8 mouse cellular contexts compared by ENCODE assay signal in genomic region chr9:43104873-43105663, GRCm38 (mm10). TPM values are rescaled to one million over a fixed set of nuclear protein-coding genes. Genes with fewer than 3 reads are reported as not detected.
DNase-seq lines count a peak whose midpoint lies in the region; ATAC-seq and TF ChIP-seq lines count a peak whose summit lies in the region.

No protein-coding gene starts in this region.

- H3K36me3 ChIP-seq in embryonic facial prominence, embryonic 10.5 days (replicated peaks): peaks cover 5% of the 10 kb centered on the region; the same call in 1 of the 2 replicates
- peaks cover 14% of the 10 kb centered on the region for H3K36me3 ChIP-seq in heart, embryonic 13.5 days
- H3K36me3 ChIP-seq in kidney, postnatal 0 days (ENCODE audit: insufficient read depth, low read length): no peaks in the 10 kb centered on the region
- no peaks in the 10 kb centered on the region for H3K36me3 ChIP-seq in macrophage (ENCODE audit: inconsistent target)
- no peaks in the 10 kb centered on the region for H3K36me3 ChIP-seq in stomach, postnatal 0 days (ENCODE audit: control insufficient read depth, insufficient read depth, low read length)

- H3K27me3 ChIP-seq in embryonic facial prominence, embryonic 10.5 days (replicated peaks; ENCODE audit: low read depth, poor library complexity, severe bottlenecking): no peaks in the 10 kb centered on the region
- H3K27me3 ChIP-seq in heart, embryonic 13.5 days (replicated peaks): no peaks in the 10 kb centered on the region
- H3K27me3 ChIP-seq in kidney, postnatal 0 days (ENCODE audit: insufficient read depth, low read length): no peaks in the 10 kb centered on the region
- no peaks in the 10 kb centered on the region for H3K27me3 ChIP-seq in stomach, postnatal 0 days (ENCODE audit: control insufficient read depth, insufficient read depth, low read length)

- DNase-seq in lung, adult 2 months: peak; percentile 59
- no peak for DNase-seq in lung, postnatal 36 days
- peak; percentile 66 for DNase-seq in ZHBTc4 (ENCODE audit: low read depth, low spot score)
- no peak for DNase-seq in embryonic facial prominence, embryonic 10.5 days (ENCODE audit: low spot score)
- DNase-seq in kidney, postnatal 0 days (ENCODE audit: low spot score): peak; percentile 60
- DNase-seq in stomach, postnatal 0 days (ENCODE audit: low spot score): peak; percentile 51

- H3K4me2 ChIP-seq in heart, embryonic 13.5 days: peak overlapping the region; percentile 84
- H3K4me2 ChIP-seq in kidney, postnatal 0 days (ENCODE audit: low read length): peak overlapping the region; percentile 81
- peak overlapping the region; percentile 78 for H3K4me2 ChIP-seq in stomach, postnatal 0 days (replicated peaks; ENCODE audit: low read depth)

- no peaks in the 10 kb centered on the region; the same call in 1 of the 2 replicates for H3K79me2 ChIP-seq in macrophage (ENCODE audit: inconsistent target)

- peaks cover 7% of the 10 kb centered on the region for H3K4me1 ChIP-seq in lung, adult 2 months (ENCODE audit: control insufficient read depth, insufficient read depth, low read length)
- H3K4me1 ChIP-seq in embryonic facial prominence, embryonic 10.5 days: peaks cover 43% of the 10 kb centered on the region
- H3K4me1 ChIP-seq in heart, embryonic 13.5 days: peaks cover 50% of the 10 kb centered on the region
- peaks cover 10% of the 10 kb centered on the region for H3K4me1 ChIP-seq in kidney, postnatal 0 days (replicated peaks; ENCODE audit: insufficient read depth, low read length)
- H3K4me1 ChIP-seq in stomach, postnatal 0 days (replicated peaks; ENCODE audit: control insufficient read depth, insufficient read depth): no peaks in the 10 kb centered on the region; the same call in 1 of the 2 replicates

- TF ChIP-seq EP300 in stomach, postnatal 0 days (optimal IDR thresholded peaks at IDR 0.05): no peak

- H3K27ac ChIP-seq in embryonic facial prominence, embryonic 10.5 days (replicated peaks): peak overlapping the region; percentile 94
- H3K27ac ChIP-seq in heart, embryonic 13.5 days (replicated peaks): peak overlapping the region; percentile 98
- peak overlapping the region; percentile 97 for H3K27ac ChIP-seq in kidney, postnatal 0 days
- no peak overlapping the region for H3K27ac ChIP-seq in macrophage
- peak overlapping the region; percentile 98 for H3K27ac ChIP-seq in stomach, postnatal 0 days (replicated peaks)

- H3K9me3 ChIP-seq in embryonic facial prominence, embryonic 10.5 days: no peaks in the 10 kb centered on the region
- no peaks in the 10 kb centered on the region for H3K9me3 ChIP-seq in heart, embryonic 13.5 days
- no peaks in the 10 kb centered on the region for H3K9me3 ChIP-seq in kidney, postnatal 0 days (replicated peaks; ENCODE audit: low read length)
- no peaks in the 10 kb centered on the region for H3K9me3 ChIP-seq in stomach, postnatal 0 days (ENCODE audit: control insufficient read depth, low read length)

- H3K9ac ChIP-seq in heart, embryonic 13.5 days: peak overlapping the region; percentile 98
- H3K9ac ChIP-seq in kidney, postnatal 0 days (ENCODE audit: low read depth, low read length): peak overlapping the region; percentile 97
- H3K9ac ChIP-seq in stomach, postnatal 0 days (ENCODE audit: low read length): peak overlapping the region; percentile 95

- under 1% methylated on average over 40 of the region's 40 CpGs for WGBS in lung, adult 2 months
- under 1% methylated on average over 40 of the region's 40 CpGs for WGBS in embryonic facial prominence, embryonic 10.5 days
- under 1% methylated on average over 40 of the region's 40 CpGs for WGBS in heart, embryonic 13.5 days
- WGBS in kidney, postnatal 0 days: under 1% methylated on average over 40 of the region's 40 CpGs
- WGBS in macrophage (ENCODE audit: missing documents): under 1% methylated on average over 40 of the region's 40 CpGs
- under 1% methylated on average over 38 of the region's 40 CpGs for WGBS in stomach, postnatal 0 days

- peak overlapping the region; percentile 89 for H3K4me3 ChIP-seq in lung, adult 2 months (replicated peaks; ENCODE audit: extremely low read depth, low read depth, low read length)
- peak overlapping the region; percentile 84 for H3K4me3 ChIP-seq in embryonic facial prominence, embryonic 10.5 days
- H3K4me3 ChIP-seq in heart, embryonic 13.5 days: peak overlapping the region; percentile 94
- peak overlapping the region; percentile 93 for H3K4me3 ChIP-seq in kidney, postnatal 0 days (replicated peaks; ENCODE audit: low read depth, low read length)
- peak overlapping the region; percentile 39 for H3K4me3 ChIP-seq in macrophage (ENCODE audit: inconsistent target)
- H3K4me3 ChIP-seq in stomach, postnatal 0 days (ENCODE audit: low read depth, low read length): peak overlapping the region; percentile 95

- no peak for ATAC-seq in heart, embryonic 13.5 days (ENCODE audit: extremely low read depth, insufficient number of reproducible peaks, low FRiP score, low TSS enrichment)
- 0 out of 2 replicates have a peak, but pooled peaks have one; percentile 0 for ATAC-seq in kidney, postnatal 0 days (replicated peaks; ENCODE audit: low FRiP score, low read depth)
- no peak for ATAC-seq in stomach, postnatal 0 days (ENCODE audit: low FRiP score, low TSS enrichment)

- TF ChIP-seq CTCF in lung, adult 2 months (IDR thresholded peaks at IDR 0.05; ENCODE audit: insufficient read depth, low read length): no peak
- no peak for TF ChIP-seq CTCF in kidney, postnatal 0 days (IDR thresholded peaks at IDR 0.05; ENCODE audit: low read depth)
- peak; percentile 6; the same call in 1 of the 2 replicates for TF ChIP-seq CTCF in stomach, postnatal 0 days (IDR thresholded peaks at IDR 0.05; ENCODE audit: low read depth)

- TF ChIP-seq POLR2A in lung, adult 2 months (IDR thresholded peaks at IDR 0.05; ENCODE audit: borderline replicate concordance, extremely low read depth, low read depth, low read length): 0 out of 2 replicates have a peak, but pooled peaks have one; percentile 17

RNA-seq across cellular contexts. Expression of gene Arhgef12, which starts 2.0 kb away (rescaled TPM):
- polyA plus RNA-seq in lung, adult 2 months (2012; rRNA removed): 46.2 and 62.4 TPM in 2 replicates
- polyA plus RNA-seq in embryonic facial prominence, embryonic 10.5 days (2016; fragmentation: Nextera tagmentation; extraction: Ambion mirVana): 9.1 and 9.3 TPM in 2 replicates
- 9.2 and 9.7 TPM in 2 replicates for polyA plus RNA-seq in heart, embryonic 13.5 days (2015; fragmentation: Nextera tagmentation; extraction: Ambion mirVana)
- polyA plus RNA-seq in kidney, postnatal 0 days (2015; fragmentation: Nextera tagmentation; extraction: Ambion mirVana): 11.2 and 11.4 TPM in 2 replicates
- 10 to 100 TPM; 20.9 to 83.3 (median 53.7) TPM for total RNA-seq in macrophage (2018; cell fraction: chromatin; rRNA removed)
- total RNA-seq in macrophage (2018; cell fraction: cytosol; rRNA removed): 10 to 100 TPM in 21 of 26 experiments, 1 to 10 TPM in 5; 8.0 to 27.5 (median 15.8) TPM
- total RNA-seq in macrophage (2018; cell fraction: nucleus; rRNA removed): 10 to 100 TPM; 13.4 to 43.7 (median 24.1) TPM
- 6.9 to 14.1 TPM (median 12.5 TPM) in 3 replicates for polyA plus RNA-seq in macrophage (2018)
- polyA plus RNA-seq in stomach, postnatal 0 days (2015; fragmentation: Nextera tagmentation; extraction: Ambion mirVana): 6.6 and 6.8 TPM in 2 replicates

RNA-seq across cellular contexts. Expression of gene Tmem136, which starts 11.3 kb away (rescaled TPM):
- polyA plus RNA-seq in lung, adult 2 months (2012; rRNA removed): 1.8 and 7.4 TPM in 2 replicates
- 11.8 and 12.0 TPM in 2 replicates for polyA plus RNA-seq in embryonic facial prominence, embryonic 10.5 days (2016; fragmentation: Nextera tagmentation; extraction: Ambion mirVana)
- 12.8 and 12.9 TPM in 2 replicates for polyA plus RNA-seq in heart, embryonic 13.5 days (2015; fragmentation: Nextera tagmentation; extraction: Ambion mirVana)
- 9.3 and 10.6 TPM in 2 replicates for polyA plus RNA-seq in kidney, postnatal 0 days (2015; fragmentation: Nextera tagmentation; extraction: Ambion mirVana)
- under 1 TPM in 1 of 26 experiments, not detected in 25; 0.19 TPM for total RNA-seq in macrophage (2018; cell fraction: chromatin; rRNA removed)
- not detected for total RNA-seq in macrophage (2018; cell fraction: cytosol; rRNA removed)
- not detected for total RNA-seq in macrophage (2018; cell fraction: nucleus; rRNA removed)
- polyA plus RNA-seq in macrophage (2018): not detected in 3 replicates
- 1.8 and 2.1 TPM in 2 replicates for polyA plus RNA-seq in stomach, postnatal 0 days (2015; fragmentation: Nextera tagmentation; extraction: Ambion mirVana)

Comparison
In these comparisons a context has a peak if more than half of its experiments do, and no peak if none do; other contexts are left out.
1. DNase-seq: peak in lung, adult 2 months (single experiment), ZHBTc4 (single experiment), kidney, postnatal 0 days (single experiment) and stomach, postnatal 0 days (single experiment); none in lung, postnatal 36 days (single experiment) and embryonic facial prominence, embryonic 10.5 days (single experiment).
2. H3K4me3 ChIP-seq: peak in every context shown above with its lines; median percentile 95 in stomach, postnatal 0 days; 94 in heart, embryonic 13.5 days; 93 in kidney, postnatal 0 days; 89 in lung, adult 2 months; 84 in embryonic facial prominence, embryonic 10.5 days; 39 in macrophage.
3. Peak in every context shown above with its lines, with median percentiles within 50 percentile points of each other: H3K4me2 ChIP-seq and H3K9ac ChIP-seq.